Mouse (Mus musculus): ENCODE measurements around the gene Epb41l4b. TPM values are rescaled to one million over a fixed set of nuclear protein-coding genes. Genes with fewer than 3 reads are reported as not detected.

Epb41l4b gene
- total RNA-seq, 2 experiments from 2014 or later: 30.2 to 31.9 TPM

DNA sequence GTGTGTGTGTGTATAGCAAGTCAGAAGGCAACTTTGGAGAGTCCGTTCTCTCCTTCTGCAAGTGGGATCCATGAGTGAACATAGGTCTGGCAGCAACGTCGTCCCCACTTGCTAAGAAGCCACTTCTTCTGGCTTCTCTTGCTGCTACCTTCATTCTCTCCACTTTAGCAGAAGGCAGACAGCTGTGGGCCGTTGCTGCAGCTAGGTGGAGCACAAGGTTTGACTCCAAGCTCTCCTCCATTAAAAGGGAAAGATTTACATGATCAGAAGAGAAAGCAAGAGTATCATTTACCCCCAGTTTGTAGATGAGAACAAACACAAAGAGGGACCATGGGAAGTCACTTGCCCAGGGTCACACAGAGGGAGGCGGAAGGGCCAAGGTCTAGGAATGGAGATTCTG, 109.1 kb downstream of the Epb41l4b start:
- no peak for DNase-seq (ENCODE audit: low spot score in 2 of 2)
- intact Hi-C loops (cut with DNase I): no loop called here

DNA sequence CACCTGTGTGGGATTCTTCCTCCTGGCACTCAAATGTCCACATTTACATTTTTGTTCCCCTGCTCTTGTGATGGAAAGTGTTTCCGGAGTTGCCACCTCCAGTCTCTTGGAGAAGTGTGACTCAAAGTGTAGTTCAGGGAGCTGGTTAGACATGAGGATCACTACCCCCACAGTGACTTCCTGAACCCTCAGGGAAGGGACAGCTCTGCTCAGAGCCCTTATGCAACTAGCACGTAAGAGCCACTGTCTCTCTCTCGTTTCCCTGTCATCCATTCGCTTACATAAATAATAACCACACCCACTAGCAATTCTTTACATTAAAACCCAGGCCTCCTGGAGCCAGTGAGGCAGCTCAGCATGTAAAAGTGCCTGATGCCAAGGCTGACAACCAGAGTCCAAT, 111.8 kb downstream of the Epb41l4b start:
- no peak for DNase-seq (ENCODE audit: low spot score in 2 of 2)
- intact Hi-C loops (cut with DNase I): no loop called here

DNA sequence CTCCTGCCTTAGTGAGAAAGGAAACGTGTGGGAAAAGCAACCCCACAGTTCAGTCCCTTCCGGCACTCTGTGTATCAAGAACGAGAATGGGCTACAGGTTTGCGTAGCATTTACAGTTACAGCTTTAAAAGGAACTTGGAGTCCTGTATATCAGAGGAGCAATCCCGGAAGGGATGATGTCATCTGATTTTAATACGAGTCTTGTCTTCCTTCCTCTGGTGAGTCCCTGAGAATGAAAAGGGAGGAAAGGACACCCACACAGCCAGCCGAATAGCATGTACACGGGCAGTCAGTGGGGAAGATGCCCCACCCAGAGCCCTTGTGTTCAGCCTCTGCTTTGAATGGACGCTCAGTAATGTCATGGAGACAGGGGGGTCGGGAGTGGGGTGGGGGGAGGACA, 115.3 kb downstream of the Epb41l4b start:
- intact Hi-C loops (cut with DNase I): no loop called here

DNA sequence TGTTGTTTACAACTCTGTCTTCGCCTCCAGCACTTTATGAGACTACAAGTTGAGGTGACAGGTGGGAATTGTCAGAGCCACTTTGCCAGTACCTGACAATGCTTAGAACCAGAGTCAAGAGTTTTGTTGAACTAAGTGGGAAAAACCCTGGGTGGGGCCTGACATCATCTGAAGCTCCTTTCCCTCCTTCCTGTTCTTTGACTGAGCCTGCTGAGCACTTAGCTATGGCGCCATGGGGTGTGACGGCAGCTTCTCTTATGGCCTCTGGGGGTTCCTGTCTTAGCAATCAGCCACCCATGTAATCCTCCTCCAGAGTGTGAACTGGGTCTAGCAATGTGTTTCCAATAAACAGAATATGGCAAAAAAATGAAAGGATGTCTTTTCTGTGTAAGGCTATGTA, 119.7 kb downstream of the Epb41l4b start:
- no peak for DNase-seq (ENCODE audit: low spot score in 2 of 2)
- intact Hi-C loops (cut with DNase I): no loop called here

More for the DNA sequence above, 115.3 kb downstream of the Epb41l4b start:
- peak in 1 of 2 experiments; percentile 37 for DNase-seq (ENCODE audit: low spot score in 2 of 2)

DNA sequence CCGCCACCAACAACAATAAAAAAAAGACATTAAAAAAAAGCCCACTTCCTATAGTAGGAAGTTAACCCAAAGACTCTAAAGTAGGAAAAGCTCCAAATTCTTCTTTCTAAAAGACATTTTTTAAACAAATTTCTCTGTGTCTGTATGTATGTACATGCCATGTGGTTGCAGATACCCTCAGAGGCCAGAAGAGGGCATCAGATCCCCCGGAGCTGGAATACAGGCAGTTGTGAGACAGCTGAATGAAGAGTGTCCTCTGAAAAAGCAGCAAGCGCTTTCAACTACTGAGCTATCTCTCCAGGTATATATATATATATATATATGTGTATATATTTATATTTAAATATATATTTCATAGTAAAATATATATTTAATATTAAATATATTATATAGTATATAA, 121.9 kb downstream of the Epb41l4b start:
- intact Hi-C loops (cut with DNase I): no loop called here
- no peak for DNase-seq (ENCODE audit: low spot score in 2 of 2)

DNA sequence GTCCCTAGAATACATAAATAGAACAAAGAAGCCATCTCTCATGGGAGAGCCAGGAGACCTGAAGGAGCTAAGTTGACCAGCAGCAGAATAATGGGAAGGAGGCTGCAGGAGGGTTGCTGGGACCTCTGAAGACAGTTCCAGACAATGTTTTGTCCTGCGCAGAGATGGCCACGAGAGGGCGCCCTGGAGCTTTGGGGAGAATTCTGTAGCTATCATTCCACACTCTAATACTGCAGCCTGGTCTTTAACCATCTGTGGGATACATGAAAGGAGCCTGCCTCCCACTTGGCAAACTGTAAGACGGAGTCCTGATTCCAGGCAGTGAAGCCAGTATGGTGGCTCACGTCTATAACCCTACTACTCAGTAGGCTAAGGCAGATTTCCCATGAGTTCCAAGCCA, 126.0 kb downstream of the Epb41l4b start:
- intact Hi-C loops (cut with DNase I): loop anchor here (1.0 to 5.0 kb wide), 2 partner anchors 32 to 125 kb away; partner anchors contain the start of gene Epb41l4b
- DNase-seq (ENCODE audit: low spot score in 2 of 2): peak; percentile 55 to 70

GRCm38 (mm10) chr4:57016366-57017171, 126.7 kb downstream of the Epb41l4b start:
- intact Hi-C loops (cut with DNase I): loop anchor here (1.0 to 5.0 kb wide), 2 partner anchors 33 to 126 kb away; partner anchors contain the start of gene Epb41l4b
- no peak for DNase-seq (ENCODE audit: low spot score in 2 of 2)

- DNase-seq (ENCODE audit: low spot score in 2 of 2): no peak
- intact Hi-C loops (cut with DNase I): loop anchor here (5.0 kb wide), 1 partner anchor 127 kb away; the partner anchor contains the start of gene Epb41l4b
Measured at GRCm38 (mm10) chr4:57015032-57015431, 128.2 kb downstream of the Epb41l4b start.

GRCm38 (mm10) chr4:57011454-57012046, 131.7 kb downstream of the Epb41l4b start:
- intact Hi-C loops (cut with DNase I): no loop called here
- no peak for DNase-seq (ENCODE audit: low spot score in 2 of 2)

GRCm38 (mm10) chr4:57010919-57011318, 132.3 kb downstream of the Epb41l4b start:
- DNase-seq (ENCODE audit: low spot score in 2 of 2): peak in 1 of 2 experiments; percentile 47
- intact Hi-C loops (cut with DNase I): no loop called here

GRCm38 (mm10) chr4:57010425-57010824, 132.8 kb downstream of the Epb41l4b start:
- intact Hi-C loops (cut with DNase I): no loop called here
- no peak for DNase-seq (ENCODE audit: low spot score in 2 of 2)

DNA sequence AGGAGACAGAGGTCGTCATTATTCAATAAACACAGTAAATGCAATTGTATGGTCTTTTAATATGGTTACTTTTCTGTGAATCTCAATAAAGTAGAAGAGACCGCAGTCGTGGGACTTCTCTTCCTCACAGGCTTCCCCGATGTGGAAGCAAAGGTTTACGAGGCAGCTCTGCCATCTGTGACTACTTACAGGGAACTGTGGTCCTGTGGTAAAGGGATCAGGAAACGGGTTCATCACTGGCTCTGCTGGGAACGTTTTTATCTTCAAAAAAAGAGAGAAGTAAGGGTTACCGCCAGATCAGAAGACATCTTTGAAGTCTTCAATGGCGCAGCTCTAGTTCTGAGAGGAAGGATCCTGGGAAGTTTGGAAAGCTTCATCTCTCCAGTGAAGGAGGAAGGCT, 135.5 kb downstream of the Epb41l4b start:
- no peak for DNase-seq (ENCODE audit: low spot score in 2 of 2)
- intact Hi-C loops (cut with DNase I): no loop called here

GRCm38 (mm10) chr4:57005011-57005410, 138.2 kb downstream of the Epb41l4b start:
- no peak for DNase-seq (ENCODE audit: low spot score in 2 of 2)
- intact Hi-C loops (cut with DNase I): no loop called here

DNA sequence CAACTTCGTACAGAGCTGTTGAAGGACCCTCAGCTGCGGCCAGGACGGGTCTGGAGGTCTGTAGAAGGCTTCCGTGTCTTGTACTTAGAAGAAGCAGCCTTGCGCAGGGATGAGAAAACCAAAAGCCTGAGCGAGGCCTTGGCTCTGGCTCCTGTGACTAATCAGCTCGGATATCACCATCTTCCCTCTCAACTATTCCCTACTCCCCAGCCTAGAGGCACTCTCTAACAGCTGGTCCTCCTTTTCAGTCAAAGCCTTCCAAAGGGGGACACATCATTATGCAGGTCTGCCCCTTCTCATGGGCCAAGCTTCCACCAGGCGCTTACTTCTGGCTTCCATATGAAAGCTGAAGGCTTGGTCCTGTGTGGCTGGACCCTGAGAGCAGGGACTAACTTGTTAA, 139.4 kb downstream of the Epb41l4b start:
- intact Hi-C loops (cut with DNase I): no loop called here
- peak in 1 of 2 experiments; percentile 39 for DNase-seq (ENCODE audit: low spot score in 2 of 2)

GRCm38 (mm10) chr4:57002751-57003150, 140.5 kb downstream of the Epb41l4b start:
- DNase-seq (ENCODE audit: low spot score in 2 of 2): no peak
- intact Hi-C loops (cut with DNase I): no loop called here

DNA sequence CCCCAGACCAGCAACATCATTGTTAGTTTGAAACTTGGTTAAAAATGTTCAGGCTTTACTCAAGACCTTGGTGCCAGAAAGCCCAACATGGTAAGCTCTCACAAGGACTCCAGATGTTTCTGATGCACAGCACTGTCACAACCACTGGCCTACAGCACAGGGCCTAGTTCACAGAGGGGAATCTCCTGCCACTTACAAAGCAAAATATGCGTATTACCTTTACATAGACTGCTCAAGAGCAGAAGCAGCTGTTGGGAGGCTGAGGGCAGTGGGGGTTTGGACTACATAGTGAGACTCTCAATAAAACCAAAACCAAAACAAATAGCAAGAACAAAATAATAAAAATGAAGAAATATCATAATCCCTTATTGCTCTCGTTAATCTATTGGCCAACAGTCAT, 141.8 kb downstream of the Epb41l4b start:
- intact Hi-C loops (cut with DNase I): no loop called here

DNA sequence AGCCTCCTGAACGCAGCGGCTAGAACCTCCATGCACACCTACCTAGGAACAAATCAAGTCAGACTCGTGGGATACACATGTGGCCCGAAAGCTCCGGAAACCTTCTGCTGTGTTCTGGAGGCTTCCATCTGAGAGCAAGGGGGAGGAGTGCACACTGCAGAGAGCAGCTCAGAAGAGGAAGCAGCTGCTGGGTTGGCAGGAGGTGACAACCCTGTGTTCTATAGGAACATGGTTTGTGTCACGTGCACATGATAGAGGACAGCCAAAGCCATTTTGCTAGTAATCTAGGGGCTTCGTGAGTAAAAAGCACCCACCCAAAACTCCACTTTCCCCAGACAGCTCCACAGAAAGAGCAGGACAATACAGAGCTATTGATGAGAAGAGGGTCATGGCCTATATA, 149.9 kb downstream of the Epb41l4b start:
- peak in 1 of 2 experiments; percentile 31 for DNase-seq (ENCODE audit: low spot score in 2 of 2)
- intact Hi-C loops (cut with DNase I): loop anchor here (5.0 kb wide), 1 partner anchor 46 kb away; the partner anchor contains the start of gene Tmem245

More for the DNA sequence above, 141.8 kb downstream of the Epb41l4b start:
- no peak for DNase-seq (ENCODE audit: low spot score in 2 of 2)

- peak in 1 of 2 experiments; percentile 75 for DNase-seq (ENCODE audit: low spot score in 2 of 2)
- intact Hi-C loops (cut with DNase I): loop anchor here (5.0 kb wide), 1 partner anchor 45 kb away; the partner anchor contains the start of gene Tmem245
Measured at GRCm38 (mm10) chr4:56991951-56992350, 151.3 kb downstream of the Epb41l4b start.

DNA sequence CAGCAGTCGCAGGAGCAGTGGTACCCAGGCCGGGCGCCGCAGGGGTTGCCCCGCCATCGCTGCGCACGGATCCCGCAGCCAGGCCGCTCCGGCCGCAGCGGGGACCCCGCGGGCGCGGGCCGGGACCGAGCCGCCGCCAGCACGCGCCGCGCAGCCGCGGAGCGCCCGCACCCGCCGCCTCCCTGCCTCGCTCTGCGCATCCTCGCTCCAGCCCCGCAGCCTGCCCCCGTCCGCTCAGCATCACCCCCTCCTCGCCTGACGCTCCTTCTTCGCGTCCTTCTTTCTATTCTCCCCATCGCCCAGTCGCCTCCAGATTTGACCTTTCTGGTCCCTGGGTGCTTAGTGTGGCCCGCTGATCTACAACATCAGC, 153.0 kb downstream of the Epb41l4b start, which contains the start of gene Frrs1l:
Gene Frrs1l, minus strand, starts transcription at position 177 of the 370 bp plus-strand sequence.
- peak; percentile 74 to 78 for DNase-seq (ENCODE audit: low spot score in 2 of 2)
- intact Hi-C loops (cut with DNase I): loop anchor here (5.0 kb wide), 1 partner anchor 43 kb away; the partner anchor contains the start of gene Tmem245

GRCm38 (mm10) chr4:56989431-56990214, 153.6 kb downstream of the Epb41l4b start:
- intact Hi-C loops (cut with DNase I): loop anchor here (1.0 to 5.0 kb wide), 2 partner anchors 24 to 42 kb away; partner anchors contain the start of gene Tmem245

More at GRCm38 (mm10) chr4:56989431-56990214, 153.6 kb downstream of the Epb41l4b start:
- DNase-seq (ENCODE audit: low spot score in 2 of 2): peak; percentile 53 to 81

All from left cerebral cortex, postnatal 25 days (tissue).